Mouse (Mus musculus) layer of hippocampus, postnatal 36 days (tissue): ENCODE measurements around the gene Rab14. TPM values are rescaled to one million over a fixed set of nuclear protein-coding genes. Genes with fewer than 3 reads are reported as not detected.

Experiments used
- DNase-seq, 2 experiments: peaks; one replicate each; pipeline ENCODE4 v3.0.0; 2022
- total RNA-seq, 2 experiments: library from RNA; stranded (reverse); gene quantifications; 2 replicates each; pipeline ENCODE4 v1.2.3; 2021

Rab14 gene
- total RNA-seq, 2 experiments from 2014 or later = 234 to 236 TPM

DNA sequence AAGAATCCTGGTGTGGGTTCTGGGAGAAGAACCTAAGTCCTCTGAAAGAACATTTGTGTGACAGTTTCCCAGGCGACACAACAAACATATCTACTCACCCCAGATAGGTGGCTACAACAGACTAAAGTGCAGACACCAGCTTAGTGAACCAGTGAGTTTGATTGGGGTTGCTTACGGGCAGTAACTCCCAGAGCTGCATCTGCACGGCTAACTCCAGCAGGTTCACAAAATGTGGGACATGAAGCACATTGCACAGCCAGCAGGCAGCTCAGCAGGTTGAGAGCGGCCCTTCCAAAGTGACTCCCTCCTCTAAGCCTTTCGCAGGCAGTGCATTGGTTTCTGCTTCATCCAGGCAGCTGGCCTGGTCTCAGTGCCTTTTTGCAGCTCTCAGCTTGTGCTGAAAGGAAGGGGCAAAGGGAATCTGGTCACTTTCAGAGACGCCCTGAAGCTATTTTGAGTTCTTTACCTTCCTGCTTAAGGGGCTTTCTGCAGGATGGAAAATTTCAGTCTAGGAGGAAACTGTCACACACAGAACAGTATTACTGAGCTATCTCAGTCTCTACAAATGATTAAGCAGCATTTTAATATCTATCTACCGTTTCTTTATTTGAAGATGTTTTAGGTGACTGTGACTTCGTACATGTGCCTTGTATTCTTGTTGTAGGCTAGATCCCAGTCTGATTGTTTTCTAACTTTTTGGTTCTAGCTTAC is 46.9 kb downstream of the Rab14 start:
- DNase-seq = no peak

- DNase-seq = no peak
These were observed 47.7 kb downstream of the Rab14 start for GRCm38 (mm10) chr2:35153179-35153578.

GRCm38 (mm10) chr2:35151303-35151882 is 49.5 kb downstream of the Rab14 start:
- no peak for DNase-seq

DNA sequence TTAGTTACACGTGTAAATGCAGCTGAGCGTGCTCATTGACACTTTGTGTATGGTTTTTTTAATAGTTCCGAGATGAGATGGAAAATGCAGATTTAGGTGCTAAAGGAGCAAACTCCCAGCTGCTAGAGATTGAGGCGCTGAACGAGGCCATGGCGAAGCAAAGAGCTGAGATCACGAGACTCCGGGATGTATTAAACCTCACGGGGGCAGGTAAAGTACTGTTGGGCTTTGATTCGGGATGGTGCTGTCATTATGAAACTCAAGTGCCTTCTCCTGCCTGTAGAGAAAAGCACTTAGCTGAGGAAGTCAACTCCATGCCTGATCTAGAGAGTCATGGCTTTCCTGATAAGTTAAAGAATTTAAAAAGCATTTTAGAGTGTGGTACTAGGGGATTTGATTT is 52.1 kb downstream of the Rab14 start:
- no peak for DNase-seq

- no peak for DNase-seq
These were observed 59.2 kb downstream of the Rab14 start for GRCm38 (mm10) chr2:35141673-35142072.

- no peak for DNase-seq
These were observed 62.3 kb downstream of the Rab14 start for GRCm38 (mm10) chr2:35138576-35138975.

DNA sequence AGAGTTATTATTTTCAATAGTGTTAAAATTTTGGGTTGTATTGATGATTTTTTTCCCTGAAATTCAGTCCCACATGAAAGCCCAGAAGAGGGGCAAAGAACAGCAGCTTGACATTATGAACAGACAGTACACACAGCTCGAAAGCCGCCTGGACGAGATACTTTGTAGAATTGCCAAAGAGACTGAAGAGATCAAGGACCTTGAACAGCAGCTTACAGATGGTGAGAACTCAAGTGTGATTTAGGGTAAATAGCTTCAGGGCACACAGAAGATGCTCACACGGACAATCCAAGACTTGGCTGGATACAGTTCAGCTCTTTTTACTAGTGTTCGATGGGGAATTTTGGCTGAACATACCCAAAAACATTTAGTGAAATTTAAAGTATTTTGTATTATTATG is 67.0 kb downstream of the Rab14 start:
- no peak for DNase-seq

- no peak for DNase-seq
These were observed 68.3 kb downstream of the Rab14 start for GRCm38 (mm10) chr2:35132662-35133055.

DNA sequence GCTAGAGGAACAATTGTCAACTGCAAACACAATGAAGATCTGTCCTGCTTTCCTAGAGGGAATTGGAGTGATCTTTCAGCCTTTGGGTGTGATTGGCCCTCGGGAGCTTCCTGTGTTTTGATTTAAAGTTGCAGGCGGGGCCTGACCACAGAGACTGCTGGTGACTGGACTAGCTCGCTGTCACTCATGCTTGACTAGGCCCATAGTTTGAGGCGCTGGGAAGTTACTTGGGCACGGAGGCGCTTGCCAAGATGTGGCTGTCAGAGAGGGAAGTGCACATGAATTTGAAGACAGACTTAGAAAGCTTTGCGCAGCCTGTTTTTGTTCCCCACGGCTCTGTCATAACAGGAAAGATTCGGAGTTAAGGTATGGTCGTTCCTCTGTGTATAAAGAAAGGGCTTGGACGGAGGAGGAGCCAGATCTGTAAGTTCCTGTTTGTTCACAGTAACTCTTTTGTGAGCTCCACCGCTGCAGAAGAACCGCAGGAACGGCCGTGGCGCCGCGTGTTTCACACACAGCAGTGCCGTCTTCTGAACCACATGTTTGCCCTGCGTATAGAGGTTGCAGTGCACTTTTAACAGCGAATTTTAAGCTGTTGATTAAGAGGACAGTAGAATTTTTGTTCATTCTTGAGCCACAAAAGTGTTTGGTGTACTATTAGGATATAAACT is 68.8 kb downstream of the Rab14 start:
- peak; percentile 93 to 94 for DNase-seq

- DNase-seq = no peak
These were observed 69.4 kb downstream of the Rab14 start for GRCm38 (mm10) chr2:35131491-35131890.

Other genes starting within 250 kb of the Rab14 start
- 1 to 10 TPM; 2.2 to 3.0 TPM for gene Traf1, start 239.3 kb downstream of the Rab14 start, total RNA-seq
- not detected for gene Hc, start 139.7 kb downstream of the Rab14 start, total RNA-seq
- gene AI182371, start 99.6 kb downstream of the Rab14 start, total RNA-seq = under 1 TPM in 1 of 2 experiments, not detected in 1; 0.55 TPM
- gene Cntrl, start 91.6 kb downstream of the Rab14 start, total RNA-seq = 10 to 100 TPM in 1 of 2 experiments, 1 to 10 TPM in 1; 9.9 to 11.1 TPM
- 10 to 100 TPM; 73.3 to 75.0 TPM for gene Gsn, start 55.3 kb upstream of the Rab14 start, total RNA-seq
- 1 to 10 TPM; 8.6 to 8.7 TPM for gene Stom, start 135.9 kb upstream of the Rab14 start, total RNA-seq
- not detected for gene 4930568D16Rik, start 166.6 kb upstream of the Rab14 start, total RNA-seq
- gene 4930402F06Rik, start 196.1 kb upstream of the Rab14 start, total RNA-seq = not detected